Mouse (Mus musculus): ENCODE results near the gene Gm10799. TPM values are rescaled to one million over a fixed set of nuclear protein-coding genes. Genes with fewer than 3 reads are reported as not detected.

Gene Gm10799
- total RNA-seq, 2 experiments from 2014 or later, result not detected

GRCm38 (mm10) chr2:104059786-104060185, 8.6 kb downstream of the Gm10799 start:
- intact Hi-C loops (cut with DNase I), result loop anchor here (10.0 kb wide), 1 partner anchor 375 kb away; no protein-coding TSS in a partner anchor
- no peak for TF ChIP-seq CTCF (IDR thresholded peaks at IDR 0.05)
- no peak for DNase-seq (ENCODE audit: extremely low spot score in 1 of 2, low spot score in 2 of 2)

GRCm38 (mm10) chr2:104058954-104059353, 9.4 kb downstream of the Gm10799 start:
- no peak for TF ChIP-seq CTCF (IDR thresholded peaks at IDR 0.05)
- no peak overlapping the region for H3K27ac ChIP-seq
- no peak overlapping the region for H3K4me3 ChIP-seq
- intact Hi-C loops (cut with DNase I), result loop anchor here (10.0 kb wide), 1 partner anchor 376 kb away; no protein-coding TSS in a partner anchor
- DNase-seq (ENCODE audit: extremely low spot score in 1 of 2, low spot score in 2 of 2), result no peak

More at GRCm38 (mm10) chr2:104059786-104060185, 8.6 kb downstream of the Gm10799 start:
- Histone ChIP-seq H3K27ac (peak overlapping the region; percentile 38; the same call in 1 of the 2 replicates), H3K4me3 (no peak overlapping the region)

GRCm38 (mm10) chr2:104058381-104058780, 10.0 kb downstream of the Gm10799 start:
- TF ChIP-seq CTCF (IDR thresholded peaks at IDR 0.05), result no peak

GRCm38 (mm10) chr2:104044479-104045080, 23.8 kb downstream of the Gm10799 start:
- Histone ChIP-seq H3K4me3 (no peak overlapping the region), H3K27ac (no peak overlapping the region)
- intact Hi-C loops (cut with DNase I), result no loop called here
- no peak for DNase-seq (ENCODE audit: extremely low spot score in 1 of 2, low spot score in 2 of 2)
- TF ChIP-seq CTCF (IDR thresholded peaks at IDR 0.05), result no peak

More at GRCm38 (mm10) chr2:104058381-104058780, 10.0 kb downstream of the Gm10799 start:
- DNase-seq (ENCODE audit: extremely low spot score in 1 of 2, low spot score in 2 of 2), result no peak
- H3K27ac ChIP-seq, result no peak overlapping the region
- H3K4me3 ChIP-seq, result no peak overlapping the region
- intact Hi-C loops (cut with DNase I), result loop anchor here (10.0 kb wide), 1 partner anchor 376 kb away; no protein-coding TSS in a partner anchor

- TF ChIP-seq CTCF (IDR thresholded peaks at IDR 0.05), result no peak
Observed at GRCm38 (mm10) chr2:104043624-104044478, 24.5 kb downstream of the Gm10799 start.

GRCm38 (mm10) chr2:104042766-104043165, 25.6 kb downstream of the Gm10799 start:
- no peak overlapping the region for H3K27ac ChIP-seq
- DNase-seq (ENCODE audit: extremely low spot score in 1 of 2, low spot score in 2 of 2), result no peak
- intact Hi-C loops (cut with DNase I), result no loop called here
- H3K4me3 ChIP-seq, result no peak overlapping the region
- no peak for TF ChIP-seq CTCF (IDR thresholded peaks at IDR 0.05)

More at GRCm38 (mm10) chr2:104043624-104044478, 24.5 kb downstream of the Gm10799 start:
- intact Hi-C loops (cut with DNase I), result no loop called here
- Histone ChIP-seq H3K4me3 (no peak overlapping the region), H3K27ac (no peak overlapping the region)
- DNase-seq (ENCODE audit: extremely low spot score in 1 of 2, low spot score in 2 of 2), result no peak

- no peak for DNase-seq (ENCODE audit: extremely low spot score in 1 of 2, low spot score in 2 of 2)
- Histone ChIP-seq H3K4me3 (no peak overlapping the region), H3K27ac (no peak overlapping the region)
- intact Hi-C loops (cut with DNase I), result no loop called here
- TF ChIP-seq CTCF (IDR thresholded peaks at IDR 0.05), result no peak
Observed at GRCm38 (mm10) chr2:104041632-104042031, 26.7 kb downstream of the Gm10799 start.

GRCm38 (mm10) chr2:104038236-104038635, 30.1 kb downstream of the Gm10799 start:
- DNase-seq (ENCODE audit: extremely low spot score in 1 of 2, low spot score in 2 of 2), result no peak

GRCm38 (mm10) chr2:104036316-104036715, 32.0 kb downstream of the Gm10799 start:
- H3K27ac ChIP-seq, result no peak overlapping the region
- no peak overlapping the region for H3K4me3 ChIP-seq
- DNase-seq (ENCODE audit: extremely low spot score in 1 of 2, low spot score in 2 of 2), result no peak
- intact Hi-C loops (cut with DNase I), result loop anchor here (10.0 kb wide), 2 partner anchors 388 to 548 kb away; no protein-coding TSS in a partner anchor
- no peak for TF ChIP-seq CTCF (IDR thresholded peaks at IDR 0.05)

More at GRCm38 (mm10) chr2:104038236-104038635, 30.1 kb downstream of the Gm10799 start:
- H3K27ac ChIP-seq, result no peak overlapping the region
- no peak overlapping the region for H3K4me3 ChIP-seq
- intact Hi-C loops (cut with DNase I), result loop anchor here (10.0 kb wide), 2 partner anchors 387 to 547 kb away; no protein-coding TSS in a partner anchor
- no peak for TF ChIP-seq CTCF (IDR thresholded peaks at IDR 0.05)

GRCm38 (mm10) chr2:104035595-104035994, 32.8 kb downstream of the Gm10799 start:
- DNase-seq (ENCODE audit: extremely low spot score in 1 of 2, low spot score in 2 of 2), result no peak
- no peak overlapping the region for H3K4me3 ChIP-seq
- H3K27ac ChIP-seq, result no peak overlapping the region
- intact Hi-C loops (cut with DNase I), result loop anchor here (10.0 kb wide), 2 partner anchors 389 to 549 kb away; no protein-coding TSS in a partner anchor
- no peak for TF ChIP-seq CTCF (IDR thresholded peaks at IDR 0.05)

GRCm38 (mm10) chr2:104034832-104035472, 33.4 kb downstream of the Gm10799 start:
- intact Hi-C loops (cut with DNase I), result loop anchor here (10.0 kb wide), 2 partner anchors 390 to 550 kb away; no protein-coding TSS in a partner anchor
- Histone ChIP-seq H3K27ac (no peak overlapping the region), H3K4me3 (no peak overlapping the region)
- peak; percentile 58 to 69 for DNase-seq (ENCODE audit: extremely low spot score in 1 of 2, low spot score in 2 of 2)
- TF ChIP-seq CTCF (IDR thresholded peaks at IDR 0.05), result peak; percentile 98

Measured in left cerebral cortex, adult 2 months (tissue).